In the genomic region with DNA sequence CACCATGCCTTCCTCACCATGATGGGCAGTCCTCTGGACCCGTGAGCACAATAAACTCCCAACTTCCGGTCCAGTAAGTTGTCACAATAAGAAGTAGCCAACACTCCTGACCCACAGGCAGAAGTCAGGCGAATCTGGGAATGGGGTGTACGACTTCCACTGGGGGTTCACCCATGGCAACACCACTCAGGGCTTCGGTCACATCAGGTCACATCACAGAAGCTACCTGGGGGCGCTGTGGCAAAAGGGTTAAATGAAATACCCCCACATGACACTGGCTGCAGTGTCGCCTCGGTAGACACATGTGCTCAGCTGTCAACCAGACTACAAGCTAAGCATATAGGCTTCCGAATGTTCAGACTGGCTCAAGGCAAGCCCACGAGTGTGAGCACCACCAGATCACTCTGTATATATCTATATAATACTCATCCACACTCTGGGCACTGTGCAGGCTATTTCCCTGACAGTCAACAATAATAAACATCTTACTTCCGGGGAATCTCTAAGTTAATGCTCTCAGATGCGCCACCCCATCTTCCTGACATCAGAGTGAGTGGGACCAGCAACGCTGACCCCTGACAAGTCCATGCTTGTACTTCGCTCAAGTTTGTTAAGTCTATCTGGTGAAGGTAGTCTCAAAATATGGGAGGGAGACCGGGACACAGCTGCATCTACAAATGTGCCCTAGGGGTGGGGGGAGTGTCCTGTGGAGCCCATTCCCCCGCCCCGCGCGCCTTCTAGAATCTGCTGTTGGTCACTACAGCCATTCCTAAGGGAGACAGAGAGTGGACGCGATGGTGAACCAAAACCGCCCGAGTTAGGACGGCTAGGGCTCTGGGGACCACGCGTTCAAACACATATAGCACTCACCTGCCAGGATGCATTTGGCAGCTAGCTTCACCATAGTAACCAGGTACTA, we compare ENCODE assay signal across 9 mouse cellular contexts. TPM values are rescaled to one million over a fixed set of nuclear protein-coding genes. Genes with fewer than 3 reads are reported as not detected.
A peak's percentile ranks its signal among the peaks of the same experiment; 100 is the strongest.
DNase-seq lines count a peak whose midpoint lies in the region; ATAC-seq and TF ChIP-seq lines count a peak whose summit lies in the region.
"Had no signal": no experiment of that assay in that cellular context is flagged by ENCODE, and none has a peak within 500 bp of the region (broad histone marks: within the 10 kb centered on the region; RNA-seq: fewer than 3 reads in every experiment).

No protein-coding gene starts in this region.

- WGBS in embryonic facial prominence, embryonic 15.5 days, result 23% methylated on average over 26 of the region's 26 CpGs
- WGBS in intestine, postnatal 0 days, result 24% methylated on average over 26 of the region's 26 CpGs
- WGBS in midbrain, embryonic 14.5 days, result 23% methylated on average over 26 of the region's 26 CpGs

- H3K4me3 ChIP-seq in embryonic facial prominence, embryonic 15.5 days (replicated peaks), result peak overlapping the region; percentile 64
- peak overlapping the region; percentile 59 for H3K4me3 ChIP-seq in intestine, postnatal 0 days (ENCODE audit: low read depth, low read length)
- peak overlapping the region; percentile 59 for H3K4me3 ChIP-seq in midbrain, embryonic 14.5 days (replicated peaks; ENCODE audit: low read depth, low read length)

- no peak for ATAC-seq in embryonic facial prominence, embryonic 15.5 days (ENCODE audit: insufficient number of reproducible peaks, low FRiP score, low TSS enrichment, low read depth)
- ATAC-seq in intestine, postnatal 0 days, result no peak
- no peak for ATAC-seq in midbrain, embryonic 14.5 days (ENCODE audit: low FRiP score, low TSS enrichment)

- peak overlapping the region; percentile 87 for H3K4me2 ChIP-seq in embryonic facial prominence, embryonic 15.5 days (replicated peaks)
- H3K4me2 ChIP-seq in intestine, postnatal 0 days (replicated peaks; ENCODE audit: low read depth), result peak overlapping the region; percentile 79
- H3K4me2 ChIP-seq in midbrain, embryonic 14.5 days (ENCODE audit: low read length), result peak overlapping the region; percentile 95

- H3K4me1 ChIP-seq in embryonic facial prominence, embryonic 15.5 days, result peaks cover 15% of the 10 kb centered on the region
- H3K4me1 ChIP-seq in intestine, postnatal 0 days (replicated peaks; ENCODE audit: control insufficient read depth, insufficient read depth, low read length), result peaks cover 8% of the 10 kb centered on the region; the same call in 1 of the 2 replicates
- H3K4me1 ChIP-seq in midbrain, embryonic 14.5 days (ENCODE audit: control insufficient read depth, insufficient read depth, low read length), result peaks cover 25% of the 10 kb centered on the region

- H3K9me3 ChIP-seq in embryonic facial prominence, embryonic 15.5 days (replicated peaks), result no peaks in the 10 kb centered on the region
- H3K9me3 ChIP-seq in intestine, postnatal 0 days (ENCODE audit: control insufficient read depth), result no peaks in the 10 kb centered on the region
- no peaks in the 10 kb centered on the region for H3K9me3 ChIP-seq in midbrain, embryonic 14.5 days (ENCODE audit: control insufficient read depth, low read length)

- H3K36me3 ChIP-seq in embryonic facial prominence, embryonic 15.5 days, result no peaks in the 10 kb centered on the region
- H3K36me3 ChIP-seq in intestine, postnatal 0 days (ENCODE audit: control insufficient read depth, insufficient read depth), result no peaks in the 10 kb centered on the region
- H3K36me3 ChIP-seq in midbrain, embryonic 14.5 days (ENCODE audit: control insufficient read depth, insufficient read depth, low read length), result no peaks in the 10 kb centered on the region

- peak overlapping the region; percentile 60 for H3K9ac ChIP-seq in embryonic facial prominence, embryonic 15.5 days
- H3K9ac ChIP-seq in intestine, postnatal 0 days (ENCODE audit: low read depth, low read length), result peak overlapping the region; percentile 45
- H3K9ac ChIP-seq in midbrain, embryonic 14.5 days (replicated peaks; ENCODE audit: low read length), result peak overlapping the region; percentile 70

- H3K27me3 ChIP-seq in embryonic facial prominence, embryonic 15.5 days, result no peaks in the 10 kb centered on the region
- no peaks in the 10 kb centered on the region for H3K27me3 ChIP-seq in intestine, postnatal 0 days (replicated peaks; ENCODE audit: control insufficient read depth, insufficient read depth, low read length)
- no peaks in the 10 kb centered on the region for H3K27me3 ChIP-seq in midbrain, embryonic 14.5 days (ENCODE audit: control insufficient read depth, insufficient read depth, low read length)

- TF ChIP-seq CTCF in intestine, postnatal 0 days (IDR thresholded peaks at IDR 0.05; ENCODE audit: low read depth), result no peak

- peak; percentile 28 for DNase-seq in cerebellum, adult 8-10 months
- no peak for DNase-seq in cerebellum, adult 11 months
- peak; percentile 33 for DNase-seq in 416B (ENCODE audit: low read depth)
- DNase-seq in midbrain, embryonic 14.5 days, result peak; percentile 33
- no peak for DNase-seq in adrenal gland, postnatal 10 days
- DNase-seq in adrenal gland, postnatal 4 days (ENCODE audit: low spot score in 2 of 2), result no peak

- H3K27ac ChIP-seq in embryonic facial prominence, embryonic 15.5 days (replicated peaks), result no peak overlapping the region
- H3K27ac ChIP-seq in intestine, postnatal 0 days (ENCODE audit: low read depth, low read length), result no peak overlapping the region
- H3K27ac ChIP-seq in midbrain, embryonic 14.5 days (replicated peaks; ENCODE audit: low read depth, low read length), result peak overlapping the region; percentile 53; the same call in 1 of the 2 replicates

RNA-seq across cellular contexts. Expression of a gene that starts 0.7 kb away (rescaled TPM):
- polyA plus RNA-seq in embryonic facial prominence, embryonic 15.5 days (2015; fragmentation: Nextera tagmentation; extraction: Ambion mirVana), result 89.5 and 97.3 TPM in 2 replicates
- polyA plus RNA-seq in intestine, postnatal 0 days (2015; fragmentation: Nextera tagmentation; extraction: Ambion mirVana), result 29.0 and 31.8 TPM in 2 replicates
- 102 and 110 TPM in 2 replicates for polyA plus RNA-seq in midbrain, embryonic 14.5 days (2014; fragmentation: Nextera tagmentation; extraction: Ambion mirVana)
- total RNA-seq in adrenal gland, postnatal 10 days (2021), result 10 to 100 TPM; 19.4 to 22.9 TPM
- 10 to 100 TPM; 32.1 to 32.8 TPM for total RNA-seq in adrenal gland, postnatal 4 days (2021)

RNA-seq across cellular contexts. Expression of a gene that starts 33.0 kb away (rescaled TPM):
- polyA plus RNA-seq in embryonic facial prominence, embryonic 15.5 days (2015; fragmentation: Nextera tagmentation; extraction: Ambion mirVana), result not detected in 2 replicates
- polyA plus RNA-seq in intestine, postnatal 0 days (2015; fragmentation: Nextera tagmentation; extraction: Ambion mirVana), result not detected in 2 replicates
- 7.2 and 9.6 TPM in 2 replicates for polyA plus RNA-seq in midbrain, embryonic 14.5 days (2014; fragmentation: Nextera tagmentation; extraction: Ambion mirVana)
- total RNA-seq in adrenal gland, postnatal 10 days (2021), result 100 to 1,000 TPM; 132 to 141 TPM
- total RNA-seq in adrenal gland, postnatal 4 days (2021), result 10 to 100 TPM in 1 of 2 experiments, 1 to 10 TPM in 1; 2.8 to 13.4 TPM

RNA-seq across cellular contexts. Expression of a gene that starts 53.3 kb away (rescaled TPM):
- 0.04 TPM in 1 of 2 replicates, not detected in the other for polyA plus RNA-seq in embryonic facial prominence, embryonic 15.5 days (2015; fragmentation: Nextera tagmentation; extraction: Ambion mirVana)
- 0.03 and 0.05 TPM in 2 replicates for polyA plus RNA-seq in intestine, postnatal 0 days (2015; fragmentation: Nextera tagmentation; extraction: Ambion mirVana)
- polyA plus RNA-seq in midbrain, embryonic 14.5 days (2014; fragmentation: Nextera tagmentation; extraction: Ambion mirVana), result 12.7 and 19.7 TPM in 2 replicates
- total RNA-seq in adrenal gland, postnatal 10 days (2021), result under 1 TPM; 0.39 to 0.48 TPM
- total RNA-seq in adrenal gland, postnatal 4 days (2021), result under 1 TPM; 0.65 to 0.78 TPM
- total RNA-seq: heart, postnatal 14 days had no signal

Comparison
In these comparisons a context has a peak if more than half of its experiments do, and no peak if none do; other contexts are left out.
1. DNase-seq: peak in cerebellum, adult 8-10 months (single experiment), 416B (single experiment) and midbrain, embryonic 14.5 days (single experiment); none in cerebellum, adult 11 months (single experiment), adrenal gland, postnatal 10 days (single experiment) and adrenal gland, postnatal 4 days (0 of 2).
2. RNA of a gene that starts 53.3 kb away (polyA plus RNA-seq): 12.7 to 19.7 TPM in midbrain, embryonic 14.5 days; 0.03 to 0.05 TPM in intestine, postnatal 0 days and 0.04 TPM in embryonic facial prominence, embryonic 15.5 days; every median in the first group is over 10 times any median in the second.
3. Peak in every context shown above with its lines, with median percentiles within 50 percentile points of each other: H3K4me2 ChIP-seq, H3K4me3 ChIP-seq and H3K9ac ChIP-seq.